Mouse (Mus musculus) left cerebral cortex, adult 2 months (tissue): ENCODE measurements at regions not wholly inside any gene's neighbourhood (a gene's known extent, or its start where the extent isn't known, plus 50 kb on each side); places are given as distances from the start of the nearest gene placed in this dataset.
"Not testable (repeated sequence)": the region's sequence is repeated elsewhere in the genome, so short reads cannot be mapped to it uniquely, and the experiment has no call there.

Experiments
- DNase-seq, 2 experiments: peaks; one replicate each; pipeline ENCODE4 v3.0.0; 2021 to 2022; ENCODE audit warnings: low spot score in 2 of 2, mixed read lengths in 1 of 2; ENCODE audit errors: extremely low spot score in 1 of 2
- H3K27ac ChIP-seq: fragments of 200-600 bp; 2 replicates; pipeline ENCODE4 v1.8.1; 2022
- H3K4me3 ChIP-seq: fragments of 200-600 bp; 2 replicates; pipeline ENCODE4 v1.8.1; 2022
- CTCF ChIP-seq: fragments of 200-600 bp; IDR thresholded peaks from 2 replicates; pipeline ENCODE4 v1.8.1; 2022; ENCODE audit warnings: antibody characterized with exemption, mild to moderate bottlenecking, moderate library complexity
- intact Hi-C: fragments of 180-260 bp; cut with DNase I; formaldehyde crosslinking; loops from one replicate; pipeline ENCODE4 v1.15.1; 2025

- DNase-seq, intact Hi-C loops: not testable (repeated sequence)
These were observed 63.9 kb upstream of the Gm906 start for GRCm38 (mm10) chr13:50314001-50314400.

DNA sequence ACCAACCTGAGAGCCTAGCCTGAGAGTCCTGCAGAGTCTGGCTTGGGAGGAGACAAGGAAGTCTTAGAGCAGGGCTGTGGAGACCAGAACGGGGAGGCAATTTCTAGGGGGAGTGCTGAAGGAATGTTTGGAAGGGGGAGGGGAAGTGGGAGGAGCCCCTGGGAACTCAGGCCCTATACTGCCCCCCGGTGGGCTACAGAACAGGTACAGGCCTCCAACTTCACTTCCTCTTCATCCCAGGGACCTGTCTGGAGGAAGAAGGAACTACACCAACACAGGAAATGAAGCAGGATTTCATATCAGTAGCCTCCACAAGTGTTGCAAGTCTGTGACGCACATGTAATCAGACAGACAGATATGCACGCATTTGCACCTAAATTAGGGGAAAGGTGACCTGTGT lies 72.4 kb upstream of the Gm906 start:
- intact Hi-C loops = no loop called here
- TF ChIP-seq CTCF = no peak
- H3K27ac ChIP-seq = no peak overlapping the region
- no peak for DNase-seq
- no peak overlapping the region for H3K4me3 ChIP-seq

More at GRCm38 (mm10) chr13:50314001-50314400, 63.9 kb upstream of the Gm906 start:
- not testable (repeated sequence) for H3K4me3 ChIP-seq, H3K27ac ChIP-seq

- Histone ChIP-seq H3K4me3 (no peak overlapping the region), H3K27ac (no peak overlapping the region)
- DNase-seq = no peak
- no peak; the same call in none of the 2 replicates for TF ChIP-seq CTCF
- intact Hi-C loops = no loop called here
These were observed 78.5 kb upstream of the Gm906 start for GRCm38 (mm10) chr13:50328614-50329013.

GRCm38 (mm10) chr13:50344121-50344520 lies 73.5 kb upstream of the Fbxw17 start:
- no peak for DNase-seq
- intact Hi-C loops = no loop called here
- Histone ChIP-seq H3K4me3 (no peak overlapping the region), H3K27ac (no peak overlapping the region)
- TF ChIP-seq CTCF = no peak

DNA sequence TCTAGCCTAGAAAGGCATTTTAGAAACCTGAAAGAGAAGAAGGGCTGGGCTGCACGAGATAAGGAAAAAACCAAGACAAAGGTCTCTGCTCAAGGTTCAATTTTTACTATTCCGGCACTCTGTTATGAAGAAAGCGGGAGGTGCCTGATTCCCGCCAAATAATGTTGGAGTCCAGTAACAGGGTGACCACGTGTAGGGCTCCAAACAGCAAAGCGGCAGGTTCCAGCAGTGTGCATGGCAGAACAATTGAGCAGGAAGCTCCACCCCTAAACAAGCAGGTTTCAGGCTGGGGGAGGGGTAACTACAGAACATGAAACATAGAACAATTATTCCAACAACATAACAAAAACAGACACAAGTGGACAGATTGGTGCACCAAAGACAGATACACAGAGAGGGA lies 65.7 kb upstream of the Fbxw17 start:
- DNase-seq = no peak
- intact Hi-C loops = no loop called here
- H3K4me3 ChIP-seq = no peak overlapping the region
- no peak for TF ChIP-seq CTCF
- H3K27ac ChIP-seq = no peak overlapping the region

DNA sequence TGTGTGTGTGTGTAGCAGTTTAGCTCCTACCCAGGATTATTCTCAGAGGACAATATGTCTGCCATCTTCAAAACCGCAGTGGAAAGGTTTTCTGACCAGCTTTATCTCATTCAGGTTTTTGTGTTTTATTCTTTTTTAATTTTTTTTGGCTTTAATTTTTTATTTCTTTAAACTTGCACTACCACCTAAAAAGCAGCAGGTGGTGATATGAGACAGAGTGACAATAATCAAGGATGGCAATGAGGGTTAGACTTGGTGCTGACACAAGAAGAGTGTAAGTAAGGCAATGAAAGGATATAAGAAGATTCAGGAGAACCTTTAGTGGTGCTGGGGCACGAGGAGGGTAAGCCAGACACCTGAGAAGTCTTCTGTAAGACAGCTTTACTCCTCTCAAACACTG lies 62.4 kb upstream of the Fbxw17 start:
- no peak for DNase-seq
- no peak overlapping the region for H3K4me3 ChIP-seq
- H3K27ac ChIP-seq = no peak overlapping the region
- intact Hi-C loops = no loop called here
- TF ChIP-seq CTCF = peak; percentile 29

DNA sequence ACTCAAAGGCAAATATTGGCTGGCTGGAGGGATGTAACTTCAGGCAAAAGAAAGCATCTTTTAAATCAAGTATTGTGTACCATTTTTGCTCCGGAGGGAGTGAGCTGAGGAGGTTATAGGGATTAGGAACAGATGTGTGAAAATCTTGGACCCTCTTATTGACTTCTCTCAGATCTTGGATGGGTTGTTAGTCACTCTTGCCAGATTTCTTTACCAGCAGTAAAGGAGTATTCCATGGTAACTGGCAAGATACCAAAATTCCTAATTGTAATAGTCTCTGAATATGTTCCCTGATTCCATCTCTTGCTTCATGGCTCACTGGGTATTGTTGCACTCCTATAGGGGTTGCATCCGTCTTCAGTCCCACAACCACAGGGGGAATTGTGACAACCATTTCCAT lies 58.1 kb upstream of the Fbxw17 start:
- TF ChIP-seq CTCF = no peak

More for the DNA sequence above, 58.1 kb upstream of the Fbxw17 start:
- H3K27ac ChIP-seq = no peak overlapping the region
- DNase-seq = no peak
- intact Hi-C loops = no loop called here
- no peak overlapping the region for H3K4me3 ChIP-seq
